Mouse (Mus musculus): ENCODE results near the gene Nrtn. TPM values are rescaled to one million over a fixed set of nuclear protein-coding genes. Genes with fewer than 3 reads are reported as not detected.
A peak's percentile ranks its signal among the peaks of the same experiment; 100 is the strongest.

The Nrtn gene
- polyA plus RNA-seq, 1 experiment from 2014 or later: 12.1 TPM

DNA sequence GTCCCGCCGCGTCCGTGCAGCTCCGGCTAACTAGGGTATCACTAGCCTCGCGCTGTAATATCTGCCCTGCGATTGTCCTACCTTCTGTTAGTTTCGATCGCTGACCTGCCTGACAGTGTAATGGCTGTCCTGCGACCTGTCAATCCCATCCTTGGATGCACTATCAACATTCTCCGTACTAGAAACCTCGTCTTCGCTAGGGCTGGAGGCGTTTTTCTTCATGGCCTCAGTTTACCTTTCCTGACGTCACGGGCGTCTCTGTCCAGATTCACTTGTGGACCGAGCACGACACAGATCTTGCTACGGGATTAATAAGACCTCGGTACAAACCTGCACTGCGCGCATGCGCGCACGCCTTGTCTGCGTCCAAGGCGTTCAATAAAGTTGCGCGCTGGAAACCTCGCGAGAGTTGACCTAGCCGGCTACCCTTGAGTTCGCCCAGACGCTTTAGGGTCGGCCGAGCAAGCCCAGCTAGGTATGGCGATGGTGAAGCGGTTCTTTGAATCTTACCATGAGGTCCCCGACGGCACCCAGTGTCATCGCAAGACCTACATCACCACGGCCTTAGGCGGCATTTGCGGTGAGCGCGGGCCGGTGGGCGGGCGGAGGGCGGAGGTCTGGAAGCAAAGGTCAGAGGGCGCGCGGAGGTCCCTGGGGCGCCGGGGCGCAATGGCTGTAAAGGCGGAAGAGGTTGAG lies 39.8 kb downstream of the Nrtn start, which contains the start of the genes Ndufa11 and Vmac:
Gene Ndufa11, plus strand, starts transcription at position 405 of the 696 bp plus-strand sequence.
Gene Vmac, minus strand, starts transcription at position 660 of the 696 bp plus-strand sequence.
- Histone ChIP-seq H3K4me1 (ENCODE audit: insufficient read depth) (peaks cover 12% of the 10 kb centered on the region), H3K9me3 (ENCODE audit: low read depth, low read length) (no peaks in the 10 kb centered on the region), H3K4me3 (ENCODE audit: low read depth, low read length) (peak within 1 kb of the TSS; percentile 88), H3K36me3 (ENCODE audit: insufficient read depth) (peaks cover 22% of the 10 kb centered on the region), H3K4me2 (peak within 1 kb of the TSS; percentile 87), H3K9ac (peak within 1 kb of the TSS; percentile 89), H3K27me3 (ENCODE audit: insufficient read depth, low read length) (no peaks in the 10 kb centered on the region), H3K27ac (ENCODE audit: low read depth) (peak within 1 kb of the TSS; percentile 72)
- ATAC-seq (ENCODE audit: insufficient read depth): peak; percentile 78
- peak; percentile 100 for DNase-seq
- no peak for TF ChIP-seq CTCF (IDR thresholded peaks at IDR 0.05; ENCODE audit: low read depth)
- under 1% methylated on average over 59 of the region's 59 CpGs for WGBS

DNA sequence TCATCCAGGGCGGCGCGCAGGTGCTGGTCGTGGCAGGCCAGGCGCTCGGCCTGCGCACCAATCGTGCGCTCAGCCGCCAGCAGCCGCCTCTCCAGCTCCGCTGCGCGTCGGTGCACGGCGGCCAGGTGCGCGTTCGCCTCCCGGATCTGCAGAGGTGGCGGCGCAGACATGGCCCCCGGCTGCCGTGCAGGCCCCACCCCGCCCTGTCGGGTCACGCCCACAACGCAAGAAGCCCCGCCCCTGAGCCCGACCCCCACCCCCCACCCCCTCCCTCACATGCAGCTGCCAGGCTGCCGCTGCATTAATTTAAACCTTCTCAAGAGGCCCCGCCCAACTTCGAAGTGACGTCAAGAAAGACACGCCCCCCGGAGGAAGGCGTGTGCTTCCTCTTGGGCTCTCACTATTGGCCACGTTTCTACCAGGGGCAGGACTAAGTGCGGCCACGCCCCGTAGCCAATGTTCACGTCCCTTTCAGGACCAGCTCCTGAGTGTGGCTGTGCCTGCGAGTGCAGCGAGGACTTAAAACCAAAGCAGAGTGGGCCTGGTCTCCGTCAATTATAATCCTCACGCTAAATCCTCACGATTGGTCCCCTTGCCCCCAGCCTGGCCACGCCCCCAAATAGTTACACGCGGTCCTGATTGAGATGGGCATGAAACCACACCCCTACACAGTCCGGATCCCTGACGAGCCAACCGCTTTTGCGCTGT lies 40.5 kb downstream of the Nrtn start:
- no peak for TF ChIP-seq CTCF (IDR thresholded peaks at IDR 0.05; ENCODE audit: low read depth)
- H3K4me2 ChIP-seq: peak overlapping the region; percentile 87
- peaks cover 12% of the 10 kb centered on the region for H3K4me1 ChIP-seq (ENCODE audit: insufficient read depth)
- DNase-seq (peak; percentile 100), ATAC-seq (ENCODE audit: insufficient read depth) (peak; percentile 93)
- peak overlapping the region; percentile 88 for H3K4me3 ChIP-seq (ENCODE audit: low read depth, low read length)
- H3K9ac ChIP-seq: peak overlapping the region; percentile 89
- H3K27ac ChIP-seq (ENCODE audit: low read depth): peak overlapping the region; percentile 48
- under 1% methylated on average over 55 of the region's 55 CpGs for WGBS
- H3K36me3 ChIP-seq (ENCODE audit: insufficient read depth): peaks cover 22% of the 10 kb centered on the region
- H3K9me3 ChIP-seq (ENCODE audit: low read depth, low read length): no peaks in the 10 kb centered on the region
- no peaks in the 10 kb centered on the region for H3K27me3 ChIP-seq (ENCODE audit: insufficient read depth, low read length)

DNA sequence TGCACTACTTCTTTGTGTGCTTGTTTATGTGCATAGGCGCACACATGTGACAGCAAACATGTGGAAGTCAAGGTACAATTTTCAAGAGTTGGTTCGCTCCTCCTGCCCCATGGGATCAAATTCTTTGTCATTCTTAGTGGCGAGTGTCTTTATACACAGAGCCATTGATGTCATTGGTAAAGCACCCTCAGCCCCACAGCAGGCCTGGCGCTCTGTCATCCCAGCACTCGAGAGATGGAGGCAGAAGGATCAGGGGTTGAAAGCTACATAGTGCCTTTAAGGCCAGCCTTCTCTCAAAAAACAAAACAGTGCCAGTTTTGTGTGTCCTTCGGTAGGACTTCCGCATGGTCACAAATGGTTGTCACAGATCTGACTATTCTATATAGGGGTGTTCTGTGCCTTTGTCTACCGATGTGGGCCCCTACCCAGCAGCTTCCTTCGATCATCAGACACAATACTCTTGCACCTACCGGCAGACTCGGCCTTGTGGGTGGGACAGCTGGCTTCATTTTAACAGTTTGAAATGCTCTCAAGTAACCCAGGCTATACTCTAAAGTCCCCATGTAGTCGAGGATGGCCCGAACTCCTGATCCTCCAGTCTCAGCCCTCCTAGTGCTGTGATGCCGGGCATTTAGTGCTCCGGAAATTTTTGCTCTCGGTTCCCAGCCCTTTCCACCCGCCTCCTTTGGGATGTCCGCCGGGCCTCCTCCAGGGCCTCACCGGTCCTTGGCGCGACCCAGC lies 41.2 kb downstream of the Nrtn start:
- H3K4me1 ChIP-seq (ENCODE audit: insufficient read depth): peaks cover 12% of the 10 kb centered on the region
- DNase-seq (no peak), ATAC-seq (ENCODE audit: insufficient read depth) (no peak; the same call in 1 of the 2 replicates)
- H3K4me2 ChIP-seq: peak overlapping the region; percentile 87
- 21% methylated on average over 22 of the region's 22 CpGs for WGBS
- no peaks in the 10 kb centered on the region for H3K9me3 ChIP-seq (ENCODE audit: low read depth, low read length)
- peak overlapping the region; percentile 42; the same call in 1 of the 2 replicates for H3K27ac ChIP-seq (ENCODE audit: low read depth)
- peak overlapping the region; percentile 88 for H3K4me3 ChIP-seq (ENCODE audit: low read depth, low read length)
- H3K9ac ChIP-seq: peak overlapping the region; percentile 67
- peaks cover 22% of the 10 kb centered on the region for H3K36me3 ChIP-seq (ENCODE audit: insufficient read depth)
- TF ChIP-seq CTCF (IDR thresholded peaks at IDR 0.05; ENCODE audit: low read depth): no peak
- H3K27me3 ChIP-seq (ENCODE audit: insufficient read depth, low read length): no peaks in the 10 kb centered on the region

DNA sequence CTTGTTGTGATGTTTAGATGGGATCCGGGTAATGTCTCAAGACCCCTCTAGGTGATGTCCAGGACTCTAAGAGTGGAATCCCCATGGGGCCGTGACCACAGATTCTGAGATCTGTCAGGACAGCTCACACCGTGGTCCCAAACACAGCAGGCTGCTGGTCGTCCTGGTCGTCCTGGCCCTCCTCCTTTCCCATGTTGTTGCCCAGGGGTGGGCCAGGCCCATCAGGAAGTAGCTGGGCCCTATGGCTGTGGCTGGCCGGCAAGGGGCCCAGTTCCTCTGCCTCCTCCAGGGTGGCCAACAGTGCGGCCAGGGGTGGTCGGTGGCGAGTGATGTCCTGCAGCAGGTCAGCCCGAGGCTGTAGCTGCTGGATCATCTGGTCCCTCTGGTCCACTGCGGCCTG lies 42.0 kb downstream of the Nrtn start:
- peak overlapping the region; percentile 67; the same call in 1 of the 2 replicates for H3K9ac ChIP-seq
- no peaks in the 10 kb centered on the region for H3K27me3 ChIP-seq (ENCODE audit: insufficient read depth, low read length)
- H3K9me3 ChIP-seq (ENCODE audit: low read depth, low read length): no peaks in the 10 kb centered on the region
- no peak for DNase-seq
- H3K4me2 ChIP-seq: peak overlapping the region; percentile 87
- peaks cover 12% of the 10 kb centered on the region for H3K4me1 ChIP-seq (ENCODE audit: insufficient read depth)
- ATAC-seq (ENCODE audit: insufficient read depth): no peak
- no peak overlapping the region for H3K27ac ChIP-seq (ENCODE audit: low read depth)
- WGBS: 48% methylated on average over 11 of the region's 11 CpGs
- peaks cover 24% of the 10 kb centered on the region for H3K36me3 ChIP-seq (ENCODE audit: insufficient read depth)
- TF ChIP-seq CTCF (IDR thresholded peaks at IDR 0.05; ENCODE audit: low read depth): no peak
- H3K4me3 ChIP-seq (ENCODE audit: low read depth, low read length): peak overlapping the region; percentile 88; the same call in 1 of the 2 replicates

DNA sequence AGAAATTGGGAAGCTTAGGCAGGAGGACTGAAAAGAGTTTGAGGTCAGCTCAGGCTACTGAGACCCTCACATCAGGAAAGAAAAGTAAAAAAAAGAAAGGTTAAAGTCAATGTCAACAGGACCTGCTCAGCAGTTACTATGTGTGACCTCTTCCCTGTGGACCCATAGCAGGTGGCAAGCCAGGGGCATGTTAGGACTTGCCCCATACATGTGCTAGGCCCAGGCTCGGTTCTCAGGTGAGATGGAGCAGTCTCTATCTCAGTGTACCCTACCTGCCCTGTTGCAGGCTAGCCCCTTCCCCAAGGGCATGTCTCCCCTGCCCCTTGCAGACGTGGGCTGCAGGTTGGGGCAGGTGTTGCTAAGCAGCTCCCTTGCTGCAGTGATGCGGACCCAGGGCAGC lies 47.6 kb downstream of the Nrtn start:
- no peak overlapping the region for H3K4me3 ChIP-seq (ENCODE audit: low read depth, low read length)
- no peaks in the 10 kb centered on the region for H3K4me1 ChIP-seq (ENCODE audit: insufficient read depth)
- DNase-seq: no peak
- no peak overlapping the region for H3K4me2 ChIP-seq
- H3K27ac ChIP-seq (ENCODE audit: low read depth): no peak overlapping the region
- 86% methylated on average over 3 of the region's 3 CpGs for WGBS
- H3K36me3 ChIP-seq (ENCODE audit: insufficient read depth): peaks cover 79% of the 10 kb centered on the region
- no peak overlapping the region for H3K9ac ChIP-seq
- no peak for ATAC-seq (ENCODE audit: insufficient read depth)
- no peak for TF ChIP-seq CTCF (IDR thresholded peaks at IDR 0.05; ENCODE audit: low read depth)
- no peaks in the 10 kb centered on the region for H3K9me3 ChIP-seq (ENCODE audit: low read depth, low read length)
- H3K27me3 ChIP-seq (ENCODE audit: insufficient read depth, low read length): no peaks in the 10 kb centered on the region

DNA sequence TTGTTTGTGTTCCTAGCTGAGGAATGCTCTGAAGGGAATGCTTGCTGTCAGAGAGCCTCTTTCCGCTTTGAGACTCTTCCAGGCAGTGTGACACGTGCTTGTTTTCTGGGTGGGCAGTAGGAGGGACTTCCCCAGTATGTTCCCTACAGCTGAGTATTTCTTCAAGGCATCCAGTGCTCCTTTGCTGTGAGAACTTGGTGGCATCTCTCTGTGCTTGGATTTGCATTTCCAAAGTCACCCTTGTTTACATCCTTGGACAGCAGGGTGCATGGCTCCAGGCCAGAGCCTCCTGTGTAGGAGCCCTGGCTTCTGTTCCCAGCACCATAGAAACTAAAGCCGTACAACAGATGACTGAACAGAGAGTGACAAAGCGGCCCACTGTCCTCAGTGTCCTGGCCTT lies 48.6 kb downstream of the Nrtn start:
- no peak overlapping the region for H3K4me3 ChIP-seq (ENCODE audit: low read depth, low read length)
- no peaks in the 10 kb centered on the region for H3K27me3 ChIP-seq (ENCODE audit: insufficient read depth, low read length)
- no peak overlapping the region for H3K4me2 ChIP-seq
- no peaks in the 10 kb centered on the region for H3K4me1 ChIP-seq (ENCODE audit: insufficient read depth)
- H3K9ac ChIP-seq: no peak overlapping the region
- DNase-seq (no peak), ATAC-seq (ENCODE audit: insufficient read depth) (no peak)
- no peak overlapping the region for H3K27ac ChIP-seq (ENCODE audit: low read depth)
- no peak for TF ChIP-seq CTCF (IDR thresholded peaks at IDR 0.05; ENCODE audit: low read depth)
- 83% methylated on average over 4 of the region's 4 CpGs for WGBS
- H3K36me3 ChIP-seq (ENCODE audit: insufficient read depth): peaks cover 89% of the 10 kb centered on the region
- H3K9me3 ChIP-seq (ENCODE audit: low read depth, low read length): no peaks in the 10 kb centered on the region
